Mouse (Mus musculus): Measurements from ENCODE around the gene Gpatch11.

Gene Gpatch11

GRCm38 (mm10) chr17:78894991-78895390, 59.6 kb downstream of the Gpatch11 start:
- DNase-seq (ENCODE audit: low spot score in 2 of 2), result no peak

- no peak for DNase-seq (ENCODE audit: low spot score in 2 of 2)
These were observed 60.0 kb downstream of the Gpatch11 start for GRCm38 (mm10) chr17:78895394-78895793.
